Mouse (Mus musculus): ENCODE measurements around the gene Rab24.

DNA sequence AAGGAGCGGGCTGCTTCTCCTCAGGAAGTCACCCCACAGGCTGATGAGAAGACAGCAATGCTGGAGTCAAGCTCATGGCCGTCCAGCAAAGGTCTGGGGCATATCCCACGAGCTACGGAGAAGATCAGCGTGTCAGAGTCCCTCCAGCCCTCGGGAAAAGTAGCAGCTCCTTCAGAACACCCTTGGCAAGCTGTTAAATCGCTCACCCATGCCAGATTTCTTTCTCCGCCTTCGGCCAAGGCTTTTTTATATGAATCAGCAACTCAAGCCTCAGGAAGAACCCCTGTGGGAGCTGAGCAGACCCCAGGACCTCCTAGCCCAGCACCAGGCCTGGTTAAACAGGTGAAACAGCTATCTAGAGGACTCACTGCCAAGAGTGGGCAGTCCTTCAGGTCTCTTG is 8.7 kb downstream of the Rab24 start:
- TF ChIP-seq POLR2A (IDR thresholded peaks at IDR 0.05; ENCODE audit: borderline replicate concordance, extremely low read depth, insufficient read depth, insufficient read length, poor library complexity, severe bottlenecking) (no peak), CTCF (IDR thresholded peaks at IDR 0.05; ENCODE audit: borderline replicate concordance, extremely low read depth, insufficient read depth, insufficient read length) (no peak)
